Mouse (Mus musculus) hematopoietic stem cell, adult 5-6 weeks (primary cell): ENCODE data around the gene Atg9a. TPM values are rescaled to one million over a fixed set of nuclear protein-coding genes. Genes with fewer than 3 reads are reported as not detected.

ENCODE experiments used
- ATAC-seq, 2 experiments: fragments of 125-278 bp in 1 of 2; replicated peaks in 1 of 2; 2 replicates each; pipeline ENCODE4 v1.8.0; 2016 to 2017; ENCODE audit warnings: inconsistent platforms in 2 of 2, mild to moderate bottlenecking in 2 of 2, moderate number of reproducible peaks in 2 of 2, low read depth in 1 of 2, moderate TSS enrichment in 1 of 2; ENCODE audit not compliant: low FRiP score in 2 of 2, poor library complexity in 2 of 2, severe bottlenecking in 2 of 2, insufficient read depth in 1 of 2, low TSS enrichment in 1 of 2
- total RNA-seq: library from RNA; stranded (forward); fragments of 172-1452, 232-1000 nt; gene quantifications from 2 replicates; pipeline ENCODE4 v1.2.3, GENCODE M21; 2017

Gene Atg9a
- total RNA-seq, 1 experiment from 2014 or later, result 7.5 TPM

DNA sequence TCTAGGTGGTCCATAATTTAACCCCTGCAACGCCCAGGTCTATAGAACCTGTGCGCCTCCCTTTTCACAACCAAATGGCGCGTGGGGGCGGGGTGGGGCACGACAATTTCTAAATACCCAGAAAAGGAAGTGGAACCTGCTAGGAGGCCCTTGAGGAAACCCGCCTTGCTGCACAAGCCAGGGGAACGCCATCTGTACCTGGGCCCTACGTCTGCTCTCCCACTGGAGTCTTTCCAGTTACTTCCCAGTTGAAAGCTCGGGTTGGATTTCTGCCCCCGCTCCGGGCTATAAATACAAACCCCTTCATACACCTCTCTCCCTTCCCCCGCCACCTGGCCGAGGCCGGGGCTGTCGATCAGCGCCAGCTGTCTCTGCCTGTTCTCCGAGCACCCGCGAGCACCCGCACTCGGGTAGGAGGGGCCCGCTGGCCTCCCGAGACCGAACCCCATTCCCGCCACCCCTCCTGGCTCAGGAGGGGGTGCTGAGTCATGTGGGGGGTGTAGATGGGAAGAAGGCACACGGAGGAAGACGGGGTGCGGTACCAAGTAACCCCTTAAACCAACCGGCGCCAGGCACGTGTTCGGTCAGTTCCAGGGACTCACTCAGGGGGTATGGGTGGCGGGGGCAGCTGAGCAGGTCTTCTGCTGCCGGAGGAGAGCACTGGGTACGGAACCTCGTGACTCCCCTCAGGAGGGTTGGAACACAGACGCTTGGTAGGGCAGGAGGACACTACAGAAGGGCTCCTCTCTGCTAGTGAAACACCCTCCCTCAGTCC is 26.4 kb upstream of the Atg9a start:
- ATAC-seq, result peak; percentile 22 to 27; a peak in 3 of 4 replicates

DNA sequence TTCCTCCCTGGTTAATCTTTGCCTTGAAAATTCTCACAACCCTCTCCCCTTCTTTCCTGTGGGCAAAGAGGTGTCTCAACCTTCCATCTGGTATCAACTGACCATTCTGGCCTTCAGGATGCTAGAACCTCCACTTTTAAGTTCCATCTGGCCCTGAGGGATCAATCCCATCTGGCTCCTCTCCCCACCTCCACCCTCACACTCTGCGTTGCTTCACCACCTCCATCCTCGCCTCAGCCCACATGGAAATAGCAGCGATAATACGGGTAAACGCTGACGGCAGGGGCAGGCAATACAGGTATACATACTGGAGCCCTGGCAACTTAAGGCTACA is 25.9 kb upstream of the Atg9a start:
- ATAC-seq, result no peak

DNA sequence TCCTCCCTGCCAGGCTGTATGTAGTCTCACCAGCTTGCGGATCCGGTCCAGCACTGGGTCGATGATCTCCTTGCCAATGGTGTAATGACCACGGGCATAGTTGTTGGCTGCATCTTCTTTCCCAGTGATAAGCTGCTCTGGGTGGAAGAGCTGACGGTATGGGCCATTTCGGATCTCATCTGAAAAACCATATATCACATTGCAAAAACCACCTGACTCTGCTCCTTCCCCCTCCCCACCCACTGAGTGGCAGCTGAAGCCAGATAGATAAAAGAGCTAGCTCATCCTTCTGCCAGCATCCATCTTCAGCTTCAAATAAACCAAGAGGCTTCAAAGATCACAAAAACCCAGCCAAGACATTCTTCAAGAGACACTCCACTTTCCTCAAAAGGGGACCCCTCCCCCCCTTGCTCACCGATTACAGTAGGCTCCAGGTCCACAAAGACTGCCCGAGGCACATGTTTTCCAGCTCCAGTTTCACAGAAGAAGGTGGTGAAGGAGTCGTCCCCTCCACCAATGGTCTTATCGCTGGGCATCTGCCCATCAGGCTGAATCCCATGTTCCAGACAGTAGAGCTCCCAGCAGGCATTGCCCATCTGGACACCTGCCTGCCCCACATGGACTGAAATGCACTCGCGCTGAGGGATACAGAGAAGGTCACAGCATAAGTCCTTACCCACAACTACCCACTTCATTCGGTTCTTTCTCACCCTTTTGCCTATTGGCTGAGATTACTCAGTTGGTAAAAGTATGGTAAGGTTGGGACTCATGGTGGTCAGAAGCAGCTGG is 25.0 kb upstream of the Atg9a start:
- no peak for ATAC-seq

DNA sequence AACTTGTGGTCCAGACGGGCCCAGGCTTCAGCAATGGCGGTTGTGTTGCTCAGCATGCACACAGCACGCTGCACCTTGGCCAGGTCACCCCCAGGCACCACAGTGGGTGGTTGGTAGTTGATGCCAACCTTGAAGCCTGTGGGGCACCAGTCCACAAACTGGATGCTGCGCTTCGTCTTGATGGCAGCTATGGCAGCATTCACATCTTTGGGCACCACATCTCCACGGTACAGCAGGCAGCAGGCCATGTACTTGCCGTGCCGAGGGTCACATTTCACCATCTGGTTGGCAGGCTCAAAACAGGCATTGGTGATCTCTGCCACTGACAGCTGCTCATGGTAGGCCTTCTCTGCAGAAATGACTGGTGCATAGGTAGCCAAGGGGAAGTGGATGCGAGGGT is 23.8 kb upstream of the Atg9a start:
- no peak for ATAC-seq

DNA sequence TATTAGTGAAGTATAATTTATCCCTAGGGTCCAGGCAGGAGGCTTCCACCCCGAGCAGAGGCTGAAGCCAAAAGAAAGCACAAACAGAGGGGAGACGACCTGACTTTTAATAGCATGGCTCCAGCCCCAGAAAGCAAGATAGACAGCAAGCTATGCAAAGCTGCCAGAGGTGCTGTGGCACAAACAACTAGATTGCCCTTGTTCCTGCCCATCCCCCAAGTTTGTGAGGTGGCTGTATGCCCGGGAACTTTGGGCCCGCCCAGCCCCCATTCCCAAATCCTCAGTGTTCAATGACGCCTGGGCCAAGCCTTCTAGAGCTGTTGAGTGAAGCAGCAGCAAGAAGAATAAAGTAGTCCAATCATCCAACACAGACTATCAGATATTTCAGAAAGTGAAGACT is 22.9 kb upstream of the Atg9a start:
- ATAC-seq, result no peak

DNA sequence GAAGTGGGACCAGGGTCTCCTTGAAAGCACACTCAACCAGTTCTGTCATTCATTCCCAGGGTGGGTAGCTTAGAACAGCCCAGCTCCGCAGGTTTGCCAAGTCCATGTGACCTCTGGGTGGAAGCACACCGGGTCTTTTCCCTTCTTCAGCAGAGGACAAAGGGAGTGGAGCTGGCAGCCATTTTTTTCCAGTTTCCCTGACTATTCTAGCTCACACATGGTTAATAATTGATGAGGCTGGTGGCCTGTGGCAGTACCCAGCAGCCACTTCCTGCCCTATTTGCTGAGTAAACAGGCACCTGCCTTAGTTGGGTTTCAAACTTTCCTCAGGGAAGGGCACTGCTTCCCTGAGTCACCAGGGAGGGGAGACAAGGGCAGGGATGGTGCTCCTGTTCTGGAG is 22.4 kb upstream of the Atg9a start:
- ATAC-seq, result no peak

DNA sequence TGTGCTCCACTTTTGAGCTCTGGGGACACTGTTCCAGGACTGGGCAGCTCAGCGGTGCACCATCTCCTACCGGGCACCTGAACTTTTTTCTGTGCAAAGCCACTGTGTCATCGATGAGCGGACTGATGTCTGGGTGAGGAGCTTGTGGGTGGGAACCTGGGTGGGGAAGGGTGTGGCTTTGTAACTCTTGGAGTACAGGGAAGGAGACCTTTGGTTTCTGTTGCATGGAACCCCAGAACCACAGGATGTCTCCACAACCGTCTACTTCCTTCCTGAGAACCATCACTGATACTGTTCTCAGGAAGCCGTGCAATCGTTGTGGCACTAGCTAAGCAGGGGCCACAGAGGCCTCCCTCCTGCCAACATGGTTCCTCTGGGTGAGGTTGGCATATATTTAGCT is 21.1 kb upstream of the Atg9a start:
- peak; percentile 65 to 68 for ATAC-seq

DNA sequence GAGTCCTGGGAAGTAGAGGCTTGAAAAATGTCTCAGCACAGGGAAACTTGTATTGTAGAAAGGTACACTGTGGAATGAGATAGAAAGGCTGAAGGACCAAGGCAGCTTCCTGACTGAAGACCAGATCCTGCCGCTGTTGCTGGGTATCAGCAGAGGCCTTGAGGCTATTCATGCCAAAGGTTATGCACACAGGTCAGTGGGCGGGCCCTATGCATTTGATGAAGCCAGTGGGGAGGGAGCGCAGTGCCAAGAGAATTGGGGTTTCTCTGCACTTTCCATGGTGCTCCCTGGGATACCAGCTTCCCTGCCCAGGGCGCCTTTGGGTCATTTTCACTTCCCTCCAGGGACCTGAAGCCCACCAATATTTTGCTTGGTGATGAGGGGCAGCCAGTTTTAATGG is 20.5 kb upstream of the Atg9a start:
- ATAC-seq, result no peak

DNA sequence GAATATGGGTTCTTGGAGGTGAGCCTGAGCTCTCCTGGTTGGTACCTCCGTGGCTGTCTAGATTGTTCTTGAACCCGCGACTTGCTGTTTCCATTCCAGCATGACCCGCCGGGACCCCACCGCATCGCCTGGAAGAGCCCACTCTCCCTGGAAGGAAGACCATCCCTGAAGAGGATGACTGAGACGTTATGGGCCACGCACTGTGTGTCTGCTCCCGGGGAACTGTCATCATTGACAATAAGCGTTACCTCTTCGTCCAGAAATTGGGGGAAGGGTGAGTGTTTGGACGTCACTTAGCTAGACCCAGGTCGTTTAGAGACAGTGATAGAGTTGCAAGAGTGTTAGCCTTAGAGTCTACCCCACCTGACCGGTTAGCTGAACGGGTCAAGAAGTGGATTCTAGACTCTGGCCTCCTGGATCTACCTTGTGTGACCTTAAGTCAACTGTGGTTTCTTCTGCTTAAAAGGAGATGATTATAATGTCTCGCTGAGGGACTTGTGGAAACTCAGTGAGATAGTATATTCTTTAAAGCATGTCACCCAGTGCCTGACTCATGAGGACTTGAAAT is 19.2 kb upstream of the Atg9a start:
- ATAC-seq, result no peak

DNA sequence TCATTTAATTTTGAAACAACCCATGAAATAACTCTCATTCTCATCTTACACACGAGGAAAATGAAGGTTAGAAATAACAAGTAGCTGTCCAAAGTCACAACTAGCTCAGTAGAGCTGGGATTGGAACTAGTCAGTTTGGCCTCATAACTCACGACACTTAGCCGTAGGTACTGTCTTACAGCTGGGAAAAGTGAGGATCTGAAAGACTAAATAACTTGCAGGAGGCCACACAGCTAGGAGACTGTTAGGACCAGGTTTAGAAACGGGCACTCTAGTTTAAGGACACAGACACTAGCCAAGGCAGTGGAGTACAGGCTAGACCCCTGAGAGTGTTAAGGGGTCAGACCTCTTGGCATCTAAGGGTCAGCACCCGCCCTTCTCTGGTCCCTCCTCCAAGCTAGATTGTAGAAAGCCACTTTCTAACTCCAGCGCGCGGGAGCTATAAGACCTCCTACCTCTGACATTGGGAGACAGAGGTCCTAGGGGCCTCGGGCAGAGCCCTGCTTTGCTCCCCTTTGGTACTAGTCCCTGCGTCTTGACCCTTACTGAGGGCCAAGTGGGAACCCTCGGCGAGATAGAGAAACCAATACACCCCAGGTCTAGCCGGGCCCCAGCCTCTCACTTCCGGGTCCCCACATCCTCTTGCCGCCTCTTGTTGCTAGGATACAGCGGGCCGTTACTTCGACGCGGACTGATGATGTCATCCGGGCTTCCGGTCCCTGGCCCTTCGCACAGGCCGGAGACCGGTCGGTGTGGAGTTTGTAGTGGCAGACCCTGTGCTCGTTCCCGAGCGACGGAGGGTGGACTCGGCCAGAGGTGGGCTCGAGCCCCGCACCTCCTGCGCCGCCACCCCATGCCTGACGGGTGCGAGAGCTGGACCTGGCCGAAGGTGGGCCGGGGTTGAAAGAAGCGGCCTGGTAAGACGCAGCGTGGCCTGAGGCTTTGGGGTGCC is 18.4 kb upstream of the Atg9a start, which contains the start of the genes Glb1l and Stk16:
Gene Glb1l (minus strand): TSS at position 678 of the 952 bp plus-strand sequence.
Gene Stk16 (plus strand): TSS at position 703 of the 952 bp plus-strand sequence.
- ATAC-seq, result peak; percentile 69 to 72

DNA sequence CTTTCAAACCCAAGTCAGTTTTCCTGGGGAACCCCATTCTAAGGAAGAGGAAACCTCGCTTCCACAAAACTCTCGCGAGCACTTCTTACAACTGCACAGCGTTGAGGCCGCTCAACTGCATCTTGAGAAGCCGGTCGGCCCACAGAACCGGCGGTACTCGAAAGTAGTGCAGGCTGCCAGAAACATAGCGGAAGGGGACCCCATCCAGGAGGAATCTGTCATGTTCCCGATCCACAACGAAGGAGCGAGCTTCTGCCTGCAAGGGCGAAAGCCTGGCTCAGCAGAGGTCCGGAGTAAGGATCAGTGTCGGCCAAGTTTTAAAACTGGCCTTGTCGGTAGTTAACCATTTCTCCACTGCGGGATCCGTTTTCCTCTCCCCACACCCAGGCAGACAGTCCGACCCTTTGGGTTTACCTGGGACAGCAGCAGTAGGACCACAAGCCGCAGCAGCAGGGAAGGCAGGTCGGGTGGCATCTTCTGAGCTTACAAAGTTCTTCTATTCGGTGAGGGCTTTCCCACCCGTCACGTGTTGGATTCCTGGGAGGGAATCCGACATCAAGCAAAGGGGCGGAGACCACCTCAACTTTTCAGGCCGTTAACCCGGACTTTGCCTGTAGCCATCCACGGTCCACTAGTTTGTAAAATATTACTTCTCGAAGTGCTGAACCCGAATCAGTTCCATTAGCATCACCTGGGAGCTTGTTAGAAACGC is 17.1 kb upstream of the Atg9a start:
- ATAC-seq, result peak; percentile 34 to 40; a peak in 2 of 4 replicates

DNA sequence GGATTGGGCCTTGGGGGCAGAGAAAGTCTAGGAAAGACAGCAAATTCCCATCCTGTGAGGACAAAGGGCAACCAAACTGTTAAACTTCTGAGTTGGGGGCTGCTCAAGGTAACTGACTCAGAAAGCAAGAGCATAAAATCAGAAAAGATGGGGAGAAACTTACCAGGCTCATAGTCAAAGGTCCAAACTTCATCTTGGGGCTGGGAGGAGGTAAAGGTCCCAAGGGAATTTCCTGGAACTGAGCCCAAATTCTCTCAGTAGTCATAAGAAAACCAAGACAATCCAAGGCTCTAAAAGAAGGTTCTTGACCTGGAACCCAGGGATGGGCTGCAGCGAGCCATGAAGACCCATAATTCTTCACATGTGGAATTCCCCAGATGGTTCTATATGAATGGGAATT is 9.2 kb upstream of the Atg9a start:
- ATAC-seq, result no peak

DNA sequence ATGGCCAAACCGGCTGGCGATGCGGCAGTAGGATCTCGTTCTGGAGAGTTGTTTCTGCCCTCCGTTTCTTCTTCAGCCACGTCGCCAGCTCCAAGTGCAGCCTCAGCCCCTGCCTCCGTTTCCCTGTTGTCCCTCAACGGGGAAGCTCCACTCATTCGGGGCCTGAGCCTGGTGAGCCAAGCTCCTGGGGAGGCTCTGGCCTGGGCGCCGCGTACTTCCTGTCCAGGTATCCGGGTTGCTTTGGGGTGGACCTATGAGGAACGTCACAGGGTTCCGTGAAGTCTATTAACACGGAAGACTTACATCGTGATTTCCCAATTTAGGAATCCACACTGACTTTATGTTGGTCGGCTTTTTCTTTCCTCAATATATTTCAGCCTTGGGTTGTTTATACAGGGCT is 456 bp upstream of the Atg9a start:
- ATAC-seq, result peak; percentile 30 to 58; a peak in 3 of 4 replicates

DNA sequence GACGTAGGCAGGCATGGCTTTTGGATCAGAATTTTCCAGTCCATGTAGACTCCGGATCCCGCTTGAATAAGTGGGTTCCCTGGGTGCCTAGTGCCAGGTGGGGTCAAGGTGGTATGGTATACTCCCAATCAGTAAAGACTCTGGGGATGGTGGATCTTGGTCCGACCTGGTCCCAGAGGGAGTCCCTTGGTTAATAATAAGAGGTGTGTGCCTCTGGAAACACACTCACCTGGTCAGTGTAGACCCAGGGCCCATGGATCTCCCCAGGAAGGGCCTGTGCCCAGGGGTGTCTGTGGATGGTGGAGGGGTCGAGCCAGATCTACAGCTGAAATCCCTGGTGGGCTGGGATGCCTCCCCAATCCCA is 756 bp downstream of the Atg9a start:
- no peak for ATAC-seq

DNA sequence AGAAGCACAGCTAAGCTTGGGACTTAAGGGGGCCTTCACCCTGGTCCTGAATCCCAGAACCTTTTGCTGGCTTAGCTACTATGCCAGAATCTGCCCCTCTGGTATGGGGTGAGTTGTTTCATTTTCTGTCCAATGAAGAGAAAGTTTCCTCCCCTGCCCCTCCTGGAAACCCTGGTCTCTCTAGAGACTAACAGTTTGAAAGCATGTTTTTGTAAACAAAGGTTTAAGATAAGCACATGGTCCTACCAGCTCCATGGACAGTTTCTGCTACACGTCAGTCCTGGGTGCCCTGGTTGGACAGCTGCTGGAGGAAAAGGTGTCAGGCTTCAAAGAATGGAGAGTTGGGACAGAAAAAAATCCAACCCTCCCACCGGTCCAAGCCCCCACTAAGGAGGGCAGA is 1.4 kb downstream of the Atg9a start:
- ATAC-seq, result no peak

DNA sequence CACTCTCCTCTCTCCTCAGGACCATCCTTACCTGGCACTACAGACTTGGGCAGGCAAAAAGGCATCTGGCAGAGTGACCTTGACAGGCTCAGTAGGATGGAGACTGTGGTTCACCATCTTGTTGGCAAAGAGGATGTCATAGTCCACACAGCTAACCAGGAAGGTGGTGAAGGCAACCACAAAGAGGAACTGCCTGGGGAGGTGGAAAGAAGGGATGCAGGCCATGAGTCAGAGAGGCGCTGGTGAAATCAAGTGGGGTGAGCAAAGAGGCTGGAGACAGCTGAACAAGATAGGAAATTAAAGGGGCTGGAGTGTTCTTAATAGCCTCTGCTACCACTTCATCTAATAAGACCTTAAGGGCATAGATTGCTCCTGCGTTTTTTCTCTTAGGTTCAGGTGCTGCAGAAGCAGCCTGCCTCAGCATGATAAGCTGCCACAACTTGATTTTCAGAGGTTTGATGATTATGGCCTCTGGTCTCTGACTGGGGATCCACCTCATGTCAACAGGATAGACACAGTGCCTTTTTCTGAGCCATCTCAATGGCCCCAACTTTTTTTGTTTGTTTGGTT is 4.0 kb downstream of the Atg9a start:
- ATAC-seq, result peak; percentile 68 to 71

DNA sequence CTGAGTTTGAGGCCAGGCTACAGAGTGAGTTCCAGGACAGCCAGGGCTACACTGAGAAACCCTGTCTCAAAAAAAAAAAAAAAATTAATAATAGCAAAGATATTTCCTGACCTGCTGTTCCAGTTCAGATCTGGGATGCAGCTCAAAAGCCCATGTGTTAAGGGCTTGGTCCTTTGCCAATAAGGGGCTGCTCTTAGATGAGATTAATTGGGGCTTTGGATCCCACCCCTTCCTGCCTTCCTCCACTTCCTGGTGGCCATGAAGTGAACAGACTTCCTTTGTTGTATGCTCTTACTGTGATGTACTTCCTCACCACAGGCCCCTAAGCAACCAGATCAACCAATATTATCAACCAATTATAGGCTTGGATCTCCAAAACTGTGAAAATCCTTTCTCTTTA is 4.9 kb downstream of the Atg9a start:
- ATAC-seq, result no peak
